Mouse (Mus musculus): ENCODE measurements around the gene Etl4.

Etl4 gene

GRCm38 (mm10) chr2:20520636-20521595 is 611.3 kb downstream of the Etl4 start:
- DNase-seq (ENCODE audit: low spot score) = no peak

- no peak for DNase-seq (ENCODE audit: low spot score)
These were observed 612.2 kb downstream of the Etl4 start for GRCm38 (mm10) chr2:20521686-20522285.

GRCm38 (mm10) chr2:20523636-20524035 is 614.1 kb downstream of the Etl4 start:
- DNase-seq (ENCODE audit: low spot score) = no peak

GRCm38 (mm10) chr2:20525879-20526593 is 616.5 kb downstream of the Etl4 start:
- DNase-seq (ENCODE audit: low spot score) = no peak

- DNase-seq (ENCODE audit: low spot score) = no peak
These were observed 617.3 kb downstream of the Etl4 start for GRCm38 (mm10) chr2:20526856-20527255.

GRCm38 (mm10) chr2:20532623-20533022 is 623.0 kb downstream of the Etl4 start:
- no peak for DNase-seq (ENCODE audit: low spot score)

GRCm38 (mm10) chr2:20537785-20538184 is 628.2 kb downstream of the Etl4 start:
- no peak for DNase-seq (ENCODE audit: low spot score)

- DNase-seq (ENCODE audit: low spot score) = no peak
These were observed 629.3 kb downstream of the Etl4 start for GRCm38 (mm10) chr2:20538871-20539270.

GRCm38 (mm10) chr2:20541261-20541660 is 631.7 kb downstream of the Etl4 start:
- no peak for DNase-seq (ENCODE audit: low spot score)

- no peak for DNase-seq (ENCODE audit: low spot score)
These were observed 632.7 kb downstream of the Etl4 start for GRCm38 (mm10) chr2:20542286-20542685.

- no peak for DNase-seq (ENCODE audit: low spot score)
These were observed 636.0 kb downstream of the Etl4 start for GRCm38 (mm10) chr2:20545624-20546023.

GRCm38 (mm10) chr2:20546496-20547348 is 637.1 kb downstream of the Etl4 start:
- no peak for DNase-seq (ENCODE audit: low spot score)

GRCm38 (mm10) chr2:20547349-20547677 is 637.7 kb downstream of the Etl4 start:
- DNase-seq (ENCODE audit: low spot score) = no peak

- DNase-seq (ENCODE audit: low spot score) = no peak
These were observed 638.4 kb downstream of the Etl4 start for GRCm38 (mm10) chr2:20547686-20548624.

- no peak for DNase-seq (ENCODE audit: low spot score)
These were observed 639.5 kb downstream of the Etl4 start for GRCm38 (mm10) chr2:20549065-20549464.

- DNase-seq (ENCODE audit: low spot score) = no peak
These were observed 640.4 kb downstream of the Etl4 start for GRCm38 (mm10) chr2:20549996-20550395.

- no peak for DNase-seq (ENCODE audit: low spot score)
These were observed 646.1 kb downstream of the Etl4 start for GRCm38 (mm10) chr2:20555706-20556105.

- no peak for DNase-seq (ENCODE audit: low spot score)
These were observed 649.5 kb downstream of the Etl4 start for GRCm38 (mm10) chr2:20559083-20559482.

- DNase-seq (ENCODE audit: low spot score) = no peak
These were observed 650.1 kb downstream of the Etl4 start for GRCm38 (mm10) chr2:20559723-20560122.

- no peak for DNase-seq (ENCODE audit: low spot score)
These were observed 651.0 kb downstream of the Etl4 start for GRCm38 (mm10) chr2:20560581-20560980.

GRCm38 (mm10) chr2:20563036-20563435 is 653.5 kb downstream of the Etl4 start:
- no peak for DNase-seq (ENCODE audit: low spot score)

Measured in ovary, adult 18-20 months (tissue).